Mouse (Mus musculus) liver, embryonic 15.5 days (tissue): ENCODE data around the gene Sertad4. TPM values are rescaled to one million over a fixed set of nuclear protein-coding genes. Genes with fewer than 3 reads are reported as not detected.

Experiments
- ATAC-seq: fragments of 200-750 bp; cut with Nextera tagmentation; 2 replicates; pipeline ENCODE4 v1.8.0; 2017; ENCODE audit warnings: moderate number of reproducible peaks, mild to moderate bottlenecking, moderate library complexity; ENCODE audit not compliant: insufficient read depth
- H3K27ac ChIP-seq: fragments of 300-500 bp; sonication (generic); replicated peaks from 2 replicates; pipeline ENCODE4 v1.5.1; 2015; ENCODE audit warnings: mild to moderate bottlenecking, inconsistent platforms
- H3K27me3 ChIP-seq: fragments of 300-500 bp; sonication (generic); 2 replicates; pipeline ENCODE4 v1.6.1; 2015; ENCODE audit warnings: mild to moderate bottlenecking, inconsistent platforms
- H3K36me3 ChIP-seq: fragments of 300-500 bp; sonication (generic); replicated peaks from 2 replicates; pipeline ENCODE4 v1.6.1; 2015; ENCODE audit warnings: moderate library complexity, mild to moderate bottlenecking, inconsistent platforms
- H3K4me1 ChIP-seq: fragments of 300-500 bp; sonication (generic); replicated peaks from 2 replicates; pipeline ENCODE4 v1.6.1; 2015; ENCODE audit warnings: inconsistent platforms
- H3K4me2 ChIP-seq: fragments of 300-500 bp; sonication (generic); 2 replicates; pipeline ENCODE4 v1.6.1; 2015; ENCODE audit warnings: moderate library complexity, mild to moderate bottlenecking, inconsistent platforms
- H3K4me3 ChIP-seq: fragments of 300-500 bp; sonication (generic); replicated peaks from 2 replicates; pipeline ENCODE4 v1.5.1; 2015; ENCODE audit warnings: mild to moderate bottlenecking, inconsistent platforms
- H3K9ac ChIP-seq: fragments of 300-500 bp; sonication (generic); 2 replicates; pipeline ENCODE4 v1.6.1; 2015; ENCODE audit warnings: moderate library complexity, mild to moderate bottlenecking, inconsistent platforms
- H3K9me3 ChIP-seq: fragments of 300-500 bp; sonication (generic); replicated peaks from 2 replicates; pipeline ENCODE4 v1.6.1; 2016; ENCODE audit warnings: inconsistent platforms
- WGBS: fragments of 180-500 bp; shearing (Covaris S2); methylation state at CpG from one replicate; pipeline ENCODE4 v1.1.7; 2015; ENCODE audit warnings: mixed read lengths; ENCODE audit not compliant: insufficient replicate concordance; 5-methylcytosine and 5-hydroxymethylcytosine counted together
- polyA plus RNA-seq: library from polyadenylated mRNA; unstranded; fragments of >200 nt; fragmentation: Nextera tagmentation; extraction: Ambion mirVana; gene quantifications from 2 replicates; pipeline ENCODE4 v1.2.1, GENCODE M21; 2015

Sertad4 gene
- polyA plus RNA-seq, 1 experiment from 2014 or later, result 0.76 TPM

DNA sequence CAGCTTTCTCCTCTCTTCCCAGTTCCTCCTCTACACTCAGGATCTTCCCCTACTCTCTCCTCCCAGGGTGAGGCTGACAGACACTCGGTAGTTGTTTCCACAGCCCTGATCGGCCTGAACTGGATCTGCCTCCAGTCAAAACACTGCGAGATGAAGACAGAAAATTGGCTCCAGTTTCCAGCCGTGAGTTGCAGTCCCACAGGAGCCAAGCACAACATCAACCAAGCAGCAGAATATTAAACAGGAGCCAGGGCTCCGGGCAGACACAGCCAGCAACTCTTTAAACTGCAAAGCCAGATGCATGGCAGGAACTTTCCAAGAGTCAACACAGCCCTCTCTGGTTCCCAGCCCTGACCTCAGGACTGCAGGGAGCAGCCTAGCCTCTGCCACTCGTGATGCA, 3.9 kb downstream of the Sertad4 start:
- Histone ChIP-seq H3K27ac (no peak overlapping the region), H3K27me3 (peaks cover 87% of the 10 kb centered on the region), H3K4me2 (no peak overlapping the region), H3K9ac (no peak overlapping the region), H3K9me3 (no peaks in the 10 kb centered on the region), H3K36me3 (no peaks in the 10 kb centered on the region), H3K4me1 (no peaks in the 10 kb centered on the region; the same call in 1 of the 2 replicates), H3K4me3 (no peak overlapping the region)
- 10% methylated on average over 6 of the region's 6 CpGs for WGBS
- no peak for ATAC-seq

DNA sequence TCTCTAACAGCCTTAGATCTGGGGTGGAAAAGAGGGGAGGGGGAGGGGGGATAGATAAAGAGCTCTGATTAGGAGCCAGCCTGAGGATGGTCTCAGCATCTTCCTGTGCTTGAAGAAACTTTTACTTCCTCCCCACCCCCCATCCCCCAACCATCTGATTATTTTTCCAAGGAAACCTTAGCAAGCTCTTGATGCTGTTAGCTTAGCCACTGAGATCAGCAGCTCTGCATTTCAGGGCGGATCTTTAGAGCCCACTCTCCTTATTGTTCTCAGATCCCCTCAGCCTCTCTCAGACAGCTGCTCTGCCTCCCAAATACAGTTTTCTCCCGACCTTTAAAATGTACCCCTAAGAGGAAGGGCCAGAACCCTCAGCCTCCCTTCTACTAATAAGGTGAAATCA, 4.4 kb downstream of the Sertad4 start:
- no peak overlapping the region for H3K27ac ChIP-seq
- WGBS, result 9% methylated on average over 2 of the region's 2 CpGs
- no peak overlapping the region for H3K4me3 ChIP-seq
- H3K9me3 ChIP-seq, result no peaks in the 10 kb centered on the region
- no peaks in the 10 kb centered on the region for H3K36me3 ChIP-seq
- no peak overlapping the region for H3K4me2 ChIP-seq
- ATAC-seq, result no peak
- H3K4me1 ChIP-seq, result no peaks in the 10 kb centered on the region; the same call in 1 of the 2 replicates
- peaks cover 82% of the 10 kb centered on the region for H3K27me3 ChIP-seq
- no peak overlapping the region for H3K9ac ChIP-seq

- Histone ChIP-seq H3K9me3 (no peaks in the 10 kb centered on the region), H3K27ac (no peak overlapping the region), H3K27me3 (peaks cover 67% of the 10 kb centered on the region), H3K4me1 (no peaks in the 10 kb centered on the region), H3K36me3 (no peaks in the 10 kb centered on the region), H3K4me3 (no peak overlapping the region), H3K4me2 (no peak overlapping the region), H3K9ac (no peak overlapping the region)
- ATAC-seq, result no peak
- 57% methylated on average over 5 of the region's 5 CpGs for WGBS
Measured at GRCm38 (mm10) chr1:192849616-192850015, 5.9 kb downstream of the Sertad4 start.

DNA sequence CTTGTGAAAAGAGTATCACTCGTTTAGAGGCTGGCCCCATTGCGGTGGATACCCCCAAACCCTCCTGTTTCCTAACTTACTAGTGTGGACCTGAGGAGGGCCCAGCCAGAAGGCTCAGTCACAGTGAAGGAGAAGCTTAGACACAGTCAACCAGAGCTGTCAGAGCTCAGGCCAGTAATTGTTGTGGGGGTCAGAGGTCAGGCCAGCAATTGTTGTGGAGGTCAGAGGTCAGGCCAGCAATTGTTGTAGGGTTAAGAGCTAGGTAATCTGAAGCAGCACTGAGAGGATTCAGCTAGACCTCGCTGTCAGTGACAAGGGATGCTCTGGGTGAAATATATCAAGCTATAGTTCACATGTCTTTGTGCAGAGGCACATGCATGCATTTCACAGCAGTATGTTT, 8.3 kb downstream of the Sertad4 start:
- H3K9ac ChIP-seq, result no peak overlapping the region
- 36% methylated on average over 3 of the region's 3 CpGs for WGBS
- H3K4me2 ChIP-seq, result no peak overlapping the region
- no peaks in the 10 kb centered on the region for H3K9me3 ChIP-seq
- no peaks in the 10 kb centered on the region for H3K4me1 ChIP-seq
- H3K4me3 ChIP-seq, result no peak overlapping the region
- ATAC-seq, result no peak
- H3K27me3 ChIP-seq, result peaks cover 44% of the 10 kb centered on the region
- H3K27ac ChIP-seq, result no peak overlapping the region
- no peaks in the 10 kb centered on the region for H3K36me3 ChIP-seq

DNA sequence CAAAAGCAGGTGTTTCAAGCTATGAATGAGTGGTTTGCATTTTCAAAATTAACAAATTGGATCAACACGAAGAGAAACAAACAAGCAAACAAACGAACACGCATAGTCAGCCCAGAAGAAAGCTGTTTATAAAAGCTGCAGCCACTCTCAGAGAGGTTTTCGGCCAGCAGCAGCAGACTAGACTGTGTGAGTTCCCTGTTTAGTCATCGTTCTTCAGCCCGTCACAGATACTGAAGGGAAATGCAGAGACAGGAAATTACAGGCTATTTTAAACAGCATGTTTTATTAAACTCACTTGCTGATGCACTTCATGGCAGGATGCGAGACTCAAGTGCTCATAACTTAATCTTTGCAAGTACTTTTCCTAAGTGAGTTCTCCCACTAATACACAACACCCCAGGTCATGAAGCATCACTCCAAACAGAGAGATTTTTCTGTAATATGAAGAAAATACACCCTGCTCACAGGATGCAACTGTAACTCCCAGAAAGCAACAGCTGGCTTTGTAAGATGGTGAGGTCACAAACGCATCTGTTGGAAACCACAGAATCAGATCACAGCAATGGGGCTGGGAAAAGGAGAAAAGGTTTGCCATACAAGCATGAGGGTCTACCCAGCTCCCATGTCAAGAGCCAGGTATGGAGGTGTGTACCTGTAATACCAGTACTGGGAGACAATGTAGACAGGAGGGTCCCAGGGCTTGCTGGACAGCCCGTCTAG, 14.3 kb downstream of the Sertad4 start:
- Histone ChIP-seq H3K9me3 (no peaks in the 10 kb centered on the region), H3K9ac (no peak overlapping the region), H3K27ac (no peak overlapping the region), H3K4me2 (no peak overlapping the region), H3K36me3 (no peaks in the 10 kb centered on the region), H3K4me1 (no peaks in the 10 kb centered on the region), H3K4me3 (no peak overlapping the region), H3K27me3 (peaks cover 25% of the 10 kb centered on the region)
- no peak for ATAC-seq
- 32% methylated on average over 9 of the region's 9 CpGs for WGBS

- Histone ChIP-seq H3K4me2 (no peak overlapping the region), H3K9me3 (no peaks in the 10 kb centered on the region), H3K4me1 (no peaks in the 10 kb centered on the region), H3K9ac (no peak overlapping the region), H3K27me3 (peaks cover 31% of the 10 kb centered on the region), H3K4me3 (no peak overlapping the region), H3K27ac (no peak overlapping the region), H3K36me3 (no peaks in the 10 kb centered on the region)
- WGBS, result 50% methylated on average over 2 of the region's 2 CpGs
- no peak for ATAC-seq
Measured at GRCm38 (mm10) chr1:192840655-192841054, 14.9 kb downstream of the Sertad4 start.

GRCm38 (mm10) chr1:192835211-192835681, 20.3 kb downstream of the Sertad4 start:
- H3K27ac ChIP-seq, result no peak overlapping the region

DNA sequence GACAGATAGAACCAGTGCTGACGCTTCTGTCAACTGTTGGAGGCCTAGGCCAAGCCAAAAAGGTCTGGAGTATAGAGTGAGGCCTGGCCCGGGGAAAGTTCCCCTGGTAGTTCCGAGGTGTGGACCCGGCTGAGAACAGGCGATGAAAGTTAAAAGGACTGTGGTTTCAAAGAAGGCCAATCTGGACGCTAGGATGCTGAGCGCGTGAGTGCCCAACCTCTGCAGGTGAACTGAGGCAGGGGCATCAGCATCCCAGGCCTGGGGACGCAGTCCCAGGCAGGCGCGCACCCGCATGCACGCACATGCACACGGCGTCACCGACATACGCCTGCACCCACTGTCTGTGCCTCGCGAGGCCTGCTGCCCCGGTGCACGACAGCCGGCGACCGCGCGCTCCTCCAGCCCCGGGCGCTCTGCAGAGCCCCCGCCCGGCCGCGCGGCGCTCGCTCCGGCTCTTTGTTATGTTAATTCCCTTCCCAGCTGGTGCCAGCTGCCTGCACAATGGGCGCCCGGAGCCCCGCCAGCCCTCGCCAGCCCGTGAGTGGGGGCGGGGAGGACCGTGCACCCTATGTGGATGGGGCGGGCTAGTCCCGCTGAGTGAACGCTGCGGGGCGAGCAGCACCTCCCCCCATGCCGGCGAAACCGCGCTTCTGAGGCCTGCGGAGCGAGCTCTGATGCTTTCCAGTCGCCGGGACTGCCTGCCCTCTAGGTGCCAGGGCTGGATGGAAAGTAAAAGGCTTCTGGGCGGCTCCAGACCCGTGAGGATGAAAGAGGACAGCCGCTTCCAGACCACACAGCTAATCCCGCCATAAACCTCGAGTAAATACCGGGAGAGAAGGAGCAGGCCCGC, 21.0 kb downstream of the Sertad4 start:
- no peak overlapping the region for H3K27ac ChIP-seq
- 0 out of 2 replicates have a peak, but pooled peaks have one; percentile 42 for ATAC-seq

More at GRCm38 (mm10) chr1:192835211-192835681, 20.3 kb downstream of the Sertad4 start:
- H3K4me2 ChIP-seq, result peak overlapping the region; percentile 66
- 7% methylated on average over 18 of the region's 18 CpGs for WGBS
- peaks cover 53% of the 10 kb centered on the region for H3K27me3 ChIP-seq
- no peaks in the 10 kb centered on the region for H3K36me3 ChIP-seq
- no peak for ATAC-seq
- H3K4me1 ChIP-seq, result peaks cover 23% of the 10 kb centered on the region
- H3K4me3 ChIP-seq, result peak overlapping the region; percentile 40
- H3K9ac ChIP-seq, result no peak overlapping the region
- no peaks in the 10 kb centered on the region for H3K9me3 ChIP-seq

DNA sequence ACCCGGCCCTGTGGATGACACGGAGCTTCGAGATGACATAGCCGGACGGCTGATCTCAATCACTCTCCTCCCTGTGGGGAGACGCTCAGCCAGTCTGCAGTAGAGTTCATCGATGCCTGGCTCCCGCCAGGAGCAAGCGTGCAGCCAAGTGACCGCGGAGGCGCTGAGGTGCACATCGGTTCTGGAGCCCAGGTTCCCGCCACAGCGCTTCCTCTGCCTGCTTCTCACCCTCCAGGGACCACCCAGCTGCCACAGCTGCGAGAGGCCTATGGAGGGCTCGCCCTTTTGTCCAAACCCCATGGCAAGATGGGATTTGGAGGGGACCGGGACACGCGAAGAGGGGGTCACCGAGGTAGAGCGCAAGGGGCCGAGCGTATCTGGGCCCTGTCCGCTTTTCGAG, 22.0 kb downstream of the Sertad4 start:
- Histone ChIP-seq H3K4me3 (no peak overlapping the region), H3K4me1 (peaks cover 23% of the 10 kb centered on the region), H3K36me3 (no peaks in the 10 kb centered on the region), H3K27ac (no peak overlapping the region), H3K4me2 (no peak overlapping the region), H3K9me3 (no peaks in the 10 kb centered on the region), H3K27me3 (peaks cover 49% of the 10 kb centered on the region), H3K9ac (no peak overlapping the region)
- 11% methylated on average over 26 of the region's 26 CpGs for WGBS
- ATAC-seq, result no peak

More for the DNA sequence above, 21.0 kb downstream of the Sertad4 start:
- H3K9ac ChIP-seq, result no peak overlapping the region
- H3K4me1 ChIP-seq, result peaks cover 23% of the 10 kb centered on the region
- peak overlapping the region; percentile 66 for H3K4me2 ChIP-seq
- peak overlapping the region; percentile 40 for H3K4me3 ChIP-seq
- no peaks in the 10 kb centered on the region for H3K36me3 ChIP-seq
- H3K9me3 ChIP-seq, result no peaks in the 10 kb centered on the region
- peaks cover 49% of the 10 kb centered on the region for H3K27me3 ChIP-seq
- WGBS, result 2% methylated on average over 60 of the region's 63 CpGs

DNA sequence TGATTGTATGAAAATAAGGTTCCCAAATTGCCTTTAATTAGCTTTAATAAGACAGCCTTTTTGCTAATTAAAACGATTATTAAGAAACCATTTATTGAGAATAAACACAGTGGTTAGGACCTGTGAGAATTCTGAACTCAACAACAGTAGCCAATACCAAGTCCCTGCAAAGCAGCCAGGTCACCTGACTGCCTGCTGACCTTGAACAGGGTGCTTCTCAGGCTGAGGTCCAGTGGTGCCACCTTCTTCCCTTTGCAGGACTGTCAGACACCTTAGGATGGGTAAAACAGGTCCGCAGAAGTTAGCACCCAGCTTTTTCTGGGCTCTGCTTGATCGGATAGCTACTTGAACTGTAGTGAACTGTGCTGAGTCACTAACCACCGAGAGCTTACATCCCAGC, 22.5 kb downstream of the Sertad4 start:
- H3K4me3 ChIP-seq, result no peak overlapping the region
- ATAC-seq, result no peak
- H3K9me3 ChIP-seq, result no peaks in the 10 kb centered on the region
- no peak overlapping the region for H3K4me2 ChIP-seq
- no peak overlapping the region for H3K9ac ChIP-seq
- no peaks in the 10 kb centered on the region for H3K36me3 ChIP-seq
- H3K27ac ChIP-seq, result no peak overlapping the region
- 14% methylated on average over 4 of the region's 4 CpGs for WGBS
- H3K4me1 ChIP-seq, result peaks cover 23% of the 10 kb centered on the region
- H3K27me3 ChIP-seq, result peaks cover 49% of the 10 kb centered on the region

- Histone ChIP-seq H3K27ac (no peak overlapping the region), H3K27me3 (peaks cover 49% of the 10 kb centered on the region), H3K4me2 (no peak overlapping the region), H3K9ac (no peak overlapping the region), H3K36me3 (no peaks in the 10 kb centered on the region), H3K4me1 (peaks cover 23% of the 10 kb centered on the region), H3K4me3 (no peak overlapping the region), H3K9me3 (no peaks in the 10 kb centered on the region)
- ATAC-seq, result no peak
- WGBS, result 33% methylated on average over 2 of the region's 2 CpGs
Measured at GRCm38 (mm10) chr1:192832338-192832737, 23.2 kb downstream of the Sertad4 start.
